Comparison of ENCODE assay signal across 19 mouse cellular contexts in the genomic region with DNA sequence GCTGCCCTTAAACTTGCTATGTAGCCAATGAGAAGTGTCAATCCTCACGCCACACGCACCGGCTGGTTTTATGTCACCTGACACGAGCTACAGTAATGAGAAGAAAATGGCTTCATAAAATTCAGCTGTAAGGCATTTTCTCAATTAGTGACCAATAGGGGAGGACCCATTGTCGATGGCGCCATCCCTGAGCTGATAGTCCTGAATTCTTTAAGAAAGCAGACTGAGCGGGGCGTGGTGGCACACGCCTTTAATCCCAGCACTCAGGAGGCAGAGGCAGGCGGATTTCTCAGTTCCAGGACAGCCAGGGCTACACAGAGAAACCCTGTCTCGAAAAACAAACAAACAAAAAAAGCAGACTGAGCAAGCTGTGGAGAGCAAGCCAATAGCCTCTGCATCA.
"Had no signal": no experiment of that assay in that cellular context is flagged by ENCODE, and none has a peak within 500 bp of the region (broad histone marks: within the 10 kb centered on the region; RNA-seq: fewer than 3 reads in every experiment).

No protein-coding gene starts in this region.

- H3K4me1 ChIP-seq: midbrain, embryonic 10.5 days; midbrain, embryonic 12.5 days had no signal

- H3K27me3 ChIP-seq: lung, embryonic 15.5 days; midbrain, embryonic 12.5 days; neural tube, embryonic 13.5 days; neural tube, embryonic 15.5 days had no signal

- H3K27ac ChIP-seq: lung, embryonic 15.5 days; midbrain, embryonic 10.5 days; midbrain, embryonic 12.5 days; neural tube, embryonic 13.5 days; neural tube, embryonic 15.5 days had no signal

- H3K4me3 ChIP-seq: lung, embryonic 15.5 days; midbrain, embryonic 10.5 days; midbrain, embryonic 12.5 days; myocyte; neural tube, embryonic 13.5 days; neural tube, embryonic 15.5 days had no signal

- H3K9me3 ChIP-seq: lung, embryonic 15.5 days; midbrain, embryonic 10.5 days; midbrain, embryonic 12.5 days; neural tube, embryonic 13.5 days; neural tube, embryonic 15.5 days had no signal

- DNase-seq: liver, postnatal 0 days; lung, adult 2 months; lung, postnatal 14 days; lung, postnatal 36 days; midbrain, embryonic 14.5 days; retina, postnatal 1 day; right cerebral cortex, adult 18-20 months; right cerebral cortex, postnatal 25 days; right cerebral cortex, postnatal 4 days; spleen, adult 18-20 months; thymus, adult 18-20 months; thymus, postnatal 14 days; thymus, postnatal 36 days had no signal

- H3K9ac ChIP-seq: liver, postnatal 0 days; lung, embryonic 15.5 days; midbrain, embryonic 12.5 days; neural tube, embryonic 13.5 days; neural tube, embryonic 15.5 days had no signal
